Mouse (Mus musculus) lung, embryonic 16.5 days (tissue): ENCODE measurements around the gene Arhgap35. TPM values are rescaled to one million over a fixed set of nuclear protein-coding genes. Genes with fewer than 3 reads are reported as not detected.

Experiments
- ATAC-seq: fragments of 200-750 bp; cut with Nextera tagmentation; 2 replicates; pipeline ENCODE4 v1.8.0; 2017; ENCODE audit warnings: low read depth, mild to moderate bottlenecking, moderate library complexity
- H3K27ac ChIP-seq: fragments of 300-500 bp; sonication (generic); 2 replicates; pipeline ENCODE4 v1.5.1; 2014; ENCODE audit warnings: mild to moderate bottlenecking, control low read depth, low read length
- H3K27me3 ChIP-seq: fragments of 300-500 bp; sonication (generic); 2 replicates; pipeline ENCODE4 v1.6.1; 2014; ENCODE audit warnings: low read depth, low read length, mixed read lengths; ENCODE audit not compliant: control insufficient read depth, insufficient read depth
- H3K36me3 ChIP-seq: fragments of 300-500 bp; sonication (generic); 2 replicates; pipeline ENCODE4 v1.6.1; 2014; ENCODE audit warnings: low read length; ENCODE audit not compliant: control insufficient read depth, insufficient read depth
- H3K4me1 ChIP-seq: fragments of 300-500 bp; sonication (generic); replicated peaks from 2 replicates; pipeline ENCODE4 v1.6.1; 2014; ENCODE audit warnings: low read length, mixed read lengths; ENCODE audit not compliant: control insufficient read depth, insufficient read depth
- H3K4me2 ChIP-seq: fragments of 300-500 bp; sonication (generic); 2 replicates; pipeline ENCODE4 v1.6.1; 2014; ENCODE audit warnings: low read depth, low read length, control low read depth
- H3K4me3 ChIP-seq: fragments of 300-500 bp; sonication (generic); 2 replicates; pipeline ENCODE4 v1.5.1; 2014; ENCODE audit warnings: mild to moderate bottlenecking, low read length, control low read depth
- H3K9ac ChIP-seq: fragments of 300-500 bp; sonication (generic); 2 replicates; pipeline ENCODE4 v1.6.1; 2014; ENCODE audit warnings: low read length, control low read depth
- H3K9me3 ChIP-seq: fragments of 300-500 bp; sonication (generic); 2 replicates; pipeline ENCODE4 v1.6.1; 2016; ENCODE audit warnings: low read length; ENCODE audit not compliant: control insufficient read depth
- WGBS: fragments of 180-500 bp; shearing (Covaris S2); extraction: QIAGEN DNeasy Blood & Tissue Kit; methylation state at CpG from one replicate; pipeline ENCODE4 v1.1.7; 2014; 5-methylcytosine and 5-hydroxymethylcytosine counted together
- polyA plus RNA-seq: library from polyadenylated mRNA; unstranded; fragments of >200 nt; fragmentation: Nextera tagmentation; extraction: Ambion mirVana; gene quantifications from 2 replicates; pipeline ENCODE4 v1.2.1, GENCODE M21; 2015

The Arhgap35 gene
- polyA plus RNA-seq, 1 experiment from 2014 or later = 17.8 TPM

DNA sequence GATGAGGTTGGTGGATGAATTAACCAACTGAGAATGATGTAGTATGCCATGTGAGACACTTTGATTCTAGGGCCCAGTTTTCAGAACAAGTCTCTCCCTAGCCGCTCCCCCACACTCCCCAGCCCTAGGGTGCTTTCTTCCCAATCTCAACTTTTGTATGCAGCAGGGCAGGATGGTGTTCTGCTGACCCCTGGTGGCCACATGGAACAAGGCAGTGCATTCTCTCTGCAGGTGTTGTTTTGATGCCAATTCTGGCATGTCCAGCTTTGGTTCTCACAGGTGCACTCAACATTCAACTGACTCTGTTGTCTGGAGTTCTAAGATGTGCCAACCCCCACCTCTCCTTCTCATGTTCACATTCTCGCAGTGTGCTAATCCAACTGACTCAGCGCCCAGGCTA, 123.0 kb downstream of the Arhgap35 start:
- Histone ChIP-seq H3K9me3 (no peaks in the 10 kb centered on the region), H3K36me3 (peaks cover 5% of the 10 kb centered on the region; the same call in 1 of the 2 replicates), H3K27me3 (no peaks in the 10 kb centered on the region), H3K27ac (no peak overlapping the region), H3K4me1 (no peaks in the 10 kb centered on the region), H3K4me2 (no peak overlapping the region), H3K4me3 (no peak overlapping the region), H3K9ac (no peak overlapping the region)
- ATAC-seq = peak; percentile 35; the same call in 1 of the 2 replicates
- 41% methylated on average over 3 of the region's 3 CpGs for WGBS

- H3K9ac ChIP-seq = no peak overlapping the region
- no peaks in the 10 kb centered on the region for H3K27me3 ChIP-seq
- no peaks in the 10 kb centered on the region for H3K4me1 ChIP-seq
- H3K9me3 ChIP-seq = no peaks in the 10 kb centered on the region
- H3K27ac ChIP-seq = no peak overlapping the region
- no peak overlapping the region for H3K4me2 ChIP-seq
- H3K4me3 ChIP-seq = no peak overlapping the region
- 82% methylated on average over 9 of the region's 9 CpGs for WGBS
- H3K36me3 ChIP-seq = no peaks in the 10 kb centered on the region; the same call in 1 of the 2 replicates
- ATAC-seq = no peak
Measured at GRCm38 (mm10) chr7:16489948-16490347, 124.8 kb downstream of the Arhgap35 start.

DNA sequence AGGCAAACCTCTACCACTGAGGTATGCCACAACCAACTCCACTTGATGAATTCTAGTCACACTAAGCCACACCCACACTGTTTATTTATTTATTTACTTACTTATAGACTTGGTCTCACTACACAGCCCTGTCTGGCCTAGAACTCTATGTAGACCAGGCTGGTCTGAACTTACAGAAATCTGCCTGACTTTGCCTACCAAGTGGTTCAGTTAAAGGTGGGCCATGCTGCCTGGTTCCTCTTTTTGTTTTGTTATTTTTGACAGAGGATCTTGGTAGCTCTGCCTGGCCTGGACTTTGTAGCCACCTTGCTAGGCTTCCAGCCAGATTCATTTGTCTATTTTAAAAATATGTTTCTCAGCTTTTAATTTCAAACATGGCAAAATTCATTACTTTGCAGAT, 126.0 kb downstream of the Arhgap35 start:
- H3K4me3 ChIP-seq = no peak overlapping the region
- no peaks in the 10 kb centered on the region for H3K4me1 ChIP-seq
- no peak overlapping the region for H3K4me2 ChIP-seq
- ATAC-seq = no peak
- H3K9ac ChIP-seq = no peak overlapping the region
- no peaks in the 10 kb centered on the region for H3K9me3 ChIP-seq
- no peak overlapping the region for H3K27ac ChIP-seq
- H3K36me3 ChIP-seq = no peaks in the 10 kb centered on the region
- H3K27me3 ChIP-seq = no peaks in the 10 kb centered on the region

DNA sequence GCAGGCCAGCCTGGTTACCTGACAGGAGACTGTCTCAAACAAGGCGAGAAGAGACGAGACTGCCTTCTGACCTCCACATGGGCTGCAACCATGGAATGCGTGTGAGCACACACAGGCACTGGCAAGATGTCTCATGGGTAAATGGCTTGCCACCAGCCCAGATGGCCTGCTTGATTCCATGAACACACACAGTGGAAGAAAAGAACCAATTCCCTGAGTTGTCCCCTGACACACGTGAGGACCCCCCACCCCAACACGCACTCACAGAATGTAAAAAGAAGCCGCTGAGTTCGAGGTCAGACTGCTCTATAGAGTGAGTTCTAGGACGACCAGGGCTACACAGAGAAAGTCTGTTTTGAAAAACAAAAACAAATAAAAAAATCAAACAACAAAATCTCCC, 137.2 kb downstream of the Arhgap35 start, which contains the start of gene Npas1:
Gene Npas1, minus strand, starts transcription at position 101 of the 400 bp plus-strand sequence.
- Histone ChIP-seq H3K4me3 (peak within 1 kb of the TSS; percentile 40), H3K27me3 (peaks cover 46% of the 10 kb centered on the region)

DNA sequence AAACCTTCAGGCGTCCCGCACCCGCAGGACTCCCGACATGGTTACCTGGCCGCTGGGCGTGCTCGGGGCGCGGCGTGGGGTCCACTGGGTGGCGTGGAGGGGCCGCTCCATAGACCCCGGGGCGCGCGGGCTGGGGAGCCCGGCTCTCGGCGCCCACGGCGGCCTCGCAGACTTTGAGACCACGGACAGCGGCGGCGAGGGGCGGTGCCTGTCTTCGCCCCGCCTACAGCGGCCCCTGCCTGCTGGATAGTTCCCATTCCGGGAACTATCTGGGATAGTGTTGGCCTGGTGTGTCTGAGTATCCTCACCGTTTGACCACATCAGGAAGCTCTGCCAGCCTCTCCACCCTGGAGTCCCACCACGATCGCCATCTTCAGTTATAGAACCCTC, 138.2 kb downstream of the Arhgap35 start:
- H3K4me3 ChIP-seq = peak overlapping the region; percentile 40
- peak; percentile 20; the same call in 1 of the 2 replicates for ATAC-seq
- H3K27me3 ChIP-seq = peaks cover 55% of the 10 kb centered on the region

More for the DNA sequence above, 137.2 kb downstream of the Arhgap35 start, which contains the start of gene Npas1:
- no peak for ATAC-seq
- no peak within 1 kb of the TSS for H3K9ac ChIP-seq
- H3K36me3 ChIP-seq = no peaks in the 10 kb centered on the region
- H3K27ac ChIP-seq = no peak within 1 kb of the TSS
- WGBS = 73% methylated on average over 8 of the region's 8 CpGs
- H3K9me3 ChIP-seq = no peaks in the 10 kb centered on the region
- H3K4me2 ChIP-seq = peak within 1 kb of the TSS; percentile 60
- peaks cover 10% of the 10 kb centered on the region for H3K4me1 ChIP-seq

GRCm38 (mm10) chr7:16475764-16476599, 138.8 kb downstream of the Arhgap35 start:
- H3K4me2 ChIP-seq = peak overlapping the region; percentile 60
- 2% methylated on average over 50 of the region's 59 CpGs for WGBS
- no peaks in the 10 kb centered on the region for H3K36me3 ChIP-seq
- no peaks in the 10 kb centered on the region for H3K9me3 ChIP-seq
- ATAC-seq = 0 out of 2 replicates have a peak, but pooled peaks have one; percentile 24
- H3K27ac ChIP-seq = no peak overlapping the region
- no peak overlapping the region for H3K9ac ChIP-seq
- H3K27me3 ChIP-seq = peaks cover 61% of the 10 kb centered on the region
- peaks cover 10% of the 10 kb centered on the region for H3K4me1 ChIP-seq
- peak overlapping the region; percentile 40 for H3K4me3 ChIP-seq

More for the DNA sequence above, 138.2 kb downstream of the Arhgap35 start:
- H3K4me1 ChIP-seq = peaks cover 10% of the 10 kb centered on the region
- no peaks in the 10 kb centered on the region for H3K9me3 ChIP-seq
- 2% methylated on average over 34 of the region's 34 CpGs for WGBS
- peak overlapping the region; percentile 60 for H3K4me2 ChIP-seq
- no peak overlapping the region for H3K9ac ChIP-seq
- no peaks in the 10 kb centered on the region for H3K36me3 ChIP-seq
- H3K27ac ChIP-seq = no peak overlapping the region

- WGBS = 5% methylated on average over 22 of the region's 23 CpGs
- Histone ChIP-seq H3K4me1 (peaks cover 10% of the 10 kb centered on the region), H3K36me3 (no peaks in the 10 kb centered on the region), H3K9ac (no peak overlapping the region), H3K27ac (no peak overlapping the region), H3K27me3 (peaks cover 61% of the 10 kb centered on the region), H3K4me3 (peak overlapping the region; percentile 1; the same call in 1 of the 2 replicates), H3K4me2 (no peak overlapping the region), H3K9me3 (no peaks in the 10 kb centered on the region)
- no peak for ATAC-seq
Measured at GRCm38 (mm10) chr7:16475321-16475720, 139.5 kb downstream of the Arhgap35 start.

- H3K4me1 ChIP-seq = peaks cover 10% of the 10 kb centered on the region
- peaks cover 61% of the 10 kb centered on the region for H3K27me3 ChIP-seq
- peak overlapping the region; percentile 28 for H3K4me3 ChIP-seq
- H3K27ac ChIP-seq = no peak overlapping the region
- H3K9ac ChIP-seq = no peak overlapping the region
- H3K4me2 ChIP-seq = peak overlapping the region; percentile 44; the same call in 1 of the 2 replicates
- ATAC-seq = no peak
- no peaks in the 10 kb centered on the region for H3K9me3 ChIP-seq
- 5% methylated on average over 33 of the region's 33 CpGs for WGBS
- no peaks in the 10 kb centered on the region for H3K36me3 ChIP-seq
Measured at GRCm38 (mm10) chr7:16474445-16474844, 140.3 kb downstream of the Arhgap35 start.

GRCm38 (mm10) chr7:16473847-16474246, 140.9 kb downstream of the Arhgap35 start:
- Histone ChIP-seq H3K36me3 (no peaks in the 10 kb centered on the region), H3K9ac (no peak overlapping the region), H3K27ac (no peak overlapping the region), H3K4me2 (no peak overlapping the region), H3K4me1 (peaks cover 10% of the 10 kb centered on the region), H3K27me3 (peaks cover 61% of the 10 kb centered on the region), H3K9me3 (no peaks in the 10 kb centered on the region), H3K4me3 (no peak overlapping the region)
- 53% methylated on average over 8 of the region's 8 CpGs for WGBS
- no peak for ATAC-seq
